Mouse (Mus musculus): ENCODE measurements around the gene Dlgap3.

The Dlgap3 gene

DNA sequence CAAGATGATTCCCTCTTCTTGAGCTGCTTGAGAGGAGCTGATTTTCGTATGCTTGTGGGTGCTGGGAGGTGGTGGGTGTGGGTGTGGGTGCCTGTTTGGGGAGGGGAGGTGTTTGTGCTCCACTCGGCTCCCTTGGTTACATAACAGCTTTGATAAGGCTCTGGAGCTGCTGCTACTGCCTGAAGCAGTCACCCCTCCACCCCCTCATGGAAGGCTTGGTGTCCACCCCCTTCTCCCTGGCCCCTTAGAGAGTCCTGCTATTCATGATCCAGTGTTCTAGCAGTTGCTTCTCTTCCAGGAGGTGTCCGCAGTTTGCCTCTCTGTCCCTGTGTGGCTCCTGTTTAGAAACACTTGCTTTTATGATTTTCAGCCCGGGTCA, 5.9 kb downstream of the Dlgap3 start:
- DNase-seq = no peak

DNA sequence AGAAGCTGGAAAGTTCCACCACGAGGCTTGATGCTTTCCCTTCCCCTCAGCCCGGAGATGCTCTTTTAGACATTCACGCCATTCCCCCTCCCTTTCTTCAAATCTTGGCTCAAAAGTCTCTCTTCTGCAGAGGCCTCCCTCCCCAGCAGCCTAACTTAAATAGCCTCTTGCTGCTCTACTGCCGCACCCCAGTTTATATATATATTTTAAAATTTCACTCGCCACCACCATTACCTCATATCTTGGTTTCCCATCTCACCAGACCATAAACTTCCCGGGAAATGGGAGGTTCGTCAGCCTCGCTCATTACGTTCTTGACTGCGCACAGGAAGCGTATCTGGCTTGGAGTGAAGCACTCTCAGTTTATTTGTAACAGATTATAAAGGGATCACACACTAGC, 9.0 kb downstream of the Dlgap3 start:
- no peak for DNase-seq

DNA sequence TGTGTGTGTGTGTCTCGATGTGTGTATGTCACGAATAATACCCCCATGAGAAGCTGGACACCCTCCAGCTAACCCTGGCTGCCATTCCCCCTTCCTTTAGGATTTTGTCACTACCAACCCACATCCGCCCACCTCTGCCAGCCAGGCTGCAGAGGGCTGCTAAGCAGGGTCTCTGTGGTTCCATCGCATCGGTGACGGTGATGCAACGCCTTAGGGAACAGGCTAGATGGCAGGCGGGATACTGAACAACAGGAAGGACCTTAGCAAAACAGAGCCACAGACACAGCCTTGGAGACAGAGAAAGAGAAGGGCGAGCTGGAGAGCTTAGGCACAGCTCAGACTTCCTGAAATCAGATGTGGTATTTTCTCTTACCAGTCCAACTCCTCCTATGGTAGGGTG, 9.7 kb downstream of the Dlgap3 start:
- no peak for DNase-seq

DNA sequence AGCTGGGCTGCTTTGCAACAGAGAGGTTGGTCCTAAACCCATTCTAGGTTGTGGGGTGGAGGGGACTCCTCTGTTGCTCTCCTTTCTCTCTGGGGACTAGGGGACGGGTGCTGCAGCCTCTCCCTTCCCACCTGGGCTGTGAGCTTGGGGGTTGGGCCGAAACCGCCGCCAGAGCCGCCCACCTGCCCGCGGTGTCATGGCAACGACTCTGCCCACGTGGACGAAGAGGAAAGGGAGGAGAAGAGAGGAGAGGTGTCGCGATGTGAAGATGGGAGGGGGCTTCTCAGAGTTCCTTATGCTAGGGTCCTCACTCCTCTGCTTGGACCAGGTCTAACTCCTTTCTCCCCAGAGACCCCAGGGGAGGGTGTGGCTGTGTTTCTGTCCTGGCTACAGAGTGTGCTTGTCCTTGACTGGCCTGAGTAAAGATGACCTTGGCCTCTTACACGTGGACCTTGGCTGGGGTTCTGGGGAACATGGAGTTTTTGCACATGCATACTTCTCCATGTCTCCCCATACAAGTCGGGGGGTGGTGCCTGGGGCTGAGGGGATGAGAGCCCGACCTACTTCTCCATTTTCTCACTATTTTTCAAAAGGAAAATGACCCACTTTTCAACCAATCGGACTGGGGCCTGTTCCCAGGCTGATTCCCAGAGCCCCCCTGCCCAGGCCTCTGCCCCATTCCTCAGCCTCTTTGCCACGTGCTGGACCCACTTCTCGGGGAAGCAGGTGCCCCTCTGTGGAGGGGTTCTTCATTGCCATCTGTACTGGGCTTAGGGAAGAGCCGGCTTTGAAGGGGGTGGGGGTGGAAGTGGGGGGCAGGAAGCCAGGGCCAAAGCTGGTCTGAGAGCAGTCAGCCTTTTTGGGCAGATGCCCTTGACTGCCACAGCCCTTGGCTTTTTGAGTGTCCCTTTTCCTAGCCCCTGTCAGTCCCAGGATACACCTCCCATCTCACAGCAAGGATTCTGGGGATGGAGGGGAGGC, 10.8 kb downstream of the Dlgap3 start:
- no peak for DNase-seq

DNA sequence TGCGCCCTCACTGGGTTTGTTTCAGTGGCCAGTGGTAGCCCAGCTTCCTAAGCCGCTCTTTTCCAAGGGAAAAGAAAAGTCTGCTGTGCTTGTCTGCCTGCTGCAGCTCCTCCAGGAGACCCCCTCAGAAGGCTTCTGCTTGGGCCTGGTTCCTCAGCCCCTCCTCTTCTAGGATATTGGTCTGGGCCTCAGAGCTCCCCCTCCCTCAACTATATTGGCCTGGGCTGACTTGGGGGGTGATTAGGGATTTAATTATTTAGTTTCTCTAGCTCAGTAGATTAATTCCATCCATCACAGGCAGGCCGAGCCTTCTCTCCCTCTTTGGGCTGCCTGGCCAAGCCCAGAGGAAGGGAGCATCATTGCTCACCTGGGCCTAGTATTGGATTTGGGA, 11.4 kb downstream of the Dlgap3 start:
- DNase-seq = no peak

DNA sequence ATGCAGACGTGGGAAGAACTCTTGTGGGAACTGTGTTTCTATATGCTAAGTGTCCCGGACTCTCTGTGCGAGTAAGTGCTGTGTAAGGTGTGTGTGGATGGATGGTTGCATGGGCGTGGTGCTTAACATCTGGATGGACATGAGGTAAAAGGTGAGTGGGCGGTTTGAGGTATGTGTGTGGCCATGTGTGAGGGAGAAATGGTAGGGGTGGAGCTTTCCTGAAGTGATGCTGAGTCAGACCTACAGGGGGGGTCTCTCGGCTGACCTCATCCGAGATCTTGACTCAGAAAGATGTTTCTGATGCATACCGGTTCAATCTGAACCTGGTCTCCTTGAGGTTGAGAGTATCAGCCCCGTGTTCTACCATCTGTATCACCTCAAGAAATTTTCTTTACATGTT, 12.0 kb downstream of the Dlgap3 start:
- DNase-seq = no peak

DNA sequence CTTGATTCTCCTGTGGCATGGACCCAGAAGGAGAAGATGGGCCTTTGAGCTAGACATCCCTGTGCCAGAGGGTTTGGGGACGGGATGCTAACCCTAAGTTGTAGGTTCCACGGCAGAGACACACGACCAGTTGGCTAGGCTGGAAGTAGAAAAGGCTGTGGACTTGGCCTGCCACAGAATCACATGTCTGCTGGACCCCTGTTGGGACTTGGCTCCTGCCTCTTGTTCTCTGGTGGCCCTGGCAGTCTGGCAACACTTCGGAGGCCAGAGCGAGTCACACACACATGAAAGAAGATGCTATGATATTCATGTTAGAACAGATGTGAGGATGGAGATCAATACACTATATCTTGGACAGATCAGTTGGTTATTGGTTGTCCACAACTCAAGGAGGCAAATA, 14.9 kb downstream of the Dlgap3 start:
- DNase-seq = no peak

DNA sequence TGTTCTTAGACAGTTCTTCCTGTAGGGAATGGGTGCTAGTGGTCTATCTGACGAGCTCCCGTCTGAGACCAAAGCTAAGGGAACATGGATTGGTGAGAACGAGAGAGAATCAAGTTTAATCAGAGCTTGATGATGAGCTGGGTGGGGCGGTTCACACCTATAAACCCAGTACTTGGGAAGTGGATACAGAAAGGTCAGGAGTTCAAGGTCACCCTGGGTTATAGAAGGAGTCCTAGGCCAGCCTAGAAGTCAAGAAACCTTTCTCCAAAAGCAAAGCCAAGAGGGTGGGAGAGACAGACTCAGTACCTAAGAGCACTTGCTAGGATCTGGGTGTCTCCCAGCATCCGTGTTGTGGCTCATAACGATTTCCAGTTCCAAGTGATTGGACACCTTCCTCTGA, 21.9 kb downstream of the Dlgap3 start:
- DNase-seq = no peak

DNA sequence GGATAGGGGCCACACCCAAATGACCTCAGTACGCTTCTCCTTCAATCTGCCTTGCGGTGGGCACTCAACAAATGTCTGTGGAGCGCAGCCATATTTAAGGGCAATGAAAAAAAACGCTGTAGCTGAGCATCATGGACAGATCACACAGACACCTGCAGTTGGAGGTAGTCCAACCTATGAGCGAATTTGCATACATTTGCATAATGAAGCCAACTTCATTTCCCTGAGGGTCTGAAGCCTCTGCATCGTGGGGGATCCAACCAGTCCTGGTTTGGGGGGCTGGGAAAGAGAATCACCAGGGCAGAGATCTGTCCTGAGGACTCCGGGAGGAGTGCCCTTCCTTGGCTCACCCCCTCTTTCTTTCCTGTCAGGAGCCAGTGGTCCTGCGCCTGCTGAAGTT, 23.7 kb downstream of the Dlgap3 start:
- DNase-seq = no peak

DNA sequence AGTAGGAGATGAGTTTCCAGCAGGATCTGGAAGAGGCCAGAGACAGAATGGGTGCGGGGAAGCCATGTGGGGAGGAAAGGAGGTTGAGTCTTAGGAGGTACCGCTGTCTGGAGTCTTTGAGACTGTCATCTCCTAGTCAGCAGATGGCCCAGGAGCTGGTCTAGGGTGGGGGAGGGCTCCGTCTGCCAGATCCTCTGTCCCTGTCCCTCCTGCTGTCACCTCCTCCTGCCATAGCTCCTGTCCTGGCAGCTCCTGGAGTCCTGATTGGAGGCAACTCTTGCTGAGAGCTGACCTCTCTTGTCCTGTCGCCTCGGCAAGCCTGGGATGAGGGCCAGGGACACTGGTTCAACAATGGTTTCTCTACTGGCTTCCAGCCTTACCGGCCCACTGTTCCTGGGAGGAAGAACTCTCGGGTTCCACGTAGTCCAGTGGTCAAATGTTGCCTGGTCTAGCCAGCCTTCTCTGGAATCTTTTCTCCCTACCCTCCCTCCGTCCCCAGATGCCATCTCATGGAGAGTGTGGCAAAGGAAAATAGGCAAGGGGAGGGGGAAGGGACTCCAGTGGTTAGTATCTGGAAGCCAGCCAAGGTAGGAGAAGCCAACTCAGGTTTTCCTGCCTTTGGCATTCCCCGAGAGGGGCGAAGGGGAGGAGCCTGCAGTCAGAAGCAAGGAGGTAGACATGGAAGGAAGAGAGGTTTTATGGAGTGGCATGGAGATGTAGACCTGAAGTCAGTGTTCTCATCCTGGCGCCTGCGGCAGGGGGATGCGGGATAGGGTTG, 24.6 kb downstream of the Dlgap3 start:
- DNase-seq = no peak

DNA sequence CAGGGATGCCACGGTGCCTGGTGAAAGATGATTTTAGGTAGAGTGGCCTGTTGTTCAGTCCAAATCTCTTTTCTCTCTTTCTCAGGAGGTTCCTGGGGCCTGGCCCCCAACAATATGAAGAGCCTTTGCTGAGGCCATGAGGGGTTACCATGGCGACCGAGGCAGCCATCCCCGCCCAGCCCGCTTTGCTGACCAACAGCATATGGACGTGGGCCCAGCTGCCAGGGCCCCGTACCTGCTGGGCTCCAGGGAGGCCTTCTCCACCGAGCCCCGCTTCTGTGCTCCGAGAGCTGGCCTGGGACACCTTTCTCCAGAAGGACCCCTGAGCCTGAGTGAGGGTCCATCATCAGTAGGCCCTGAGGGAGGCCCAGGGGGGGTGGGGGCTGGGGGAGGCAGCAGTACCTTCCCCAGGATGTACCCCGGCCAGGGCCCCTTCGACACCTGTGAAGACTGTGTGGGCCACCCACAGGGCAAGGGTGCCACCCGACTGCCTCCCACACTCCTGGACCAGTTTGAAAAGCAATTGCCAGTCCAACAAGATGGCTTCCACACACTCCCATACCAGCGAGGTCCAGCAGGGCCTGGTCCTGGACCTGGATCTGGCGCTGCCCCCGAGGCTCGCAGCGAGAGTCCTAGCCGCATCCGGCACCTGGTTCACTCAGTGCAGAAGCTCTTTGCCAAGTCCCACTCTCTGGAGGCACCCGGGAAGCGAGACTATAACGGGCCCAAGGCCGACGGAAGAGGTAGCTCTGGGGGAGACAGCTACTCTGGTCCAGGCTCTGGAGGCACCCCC, 25.7 kb downstream of the Dlgap3 start:
- DNase-seq = no peak

DNA sequence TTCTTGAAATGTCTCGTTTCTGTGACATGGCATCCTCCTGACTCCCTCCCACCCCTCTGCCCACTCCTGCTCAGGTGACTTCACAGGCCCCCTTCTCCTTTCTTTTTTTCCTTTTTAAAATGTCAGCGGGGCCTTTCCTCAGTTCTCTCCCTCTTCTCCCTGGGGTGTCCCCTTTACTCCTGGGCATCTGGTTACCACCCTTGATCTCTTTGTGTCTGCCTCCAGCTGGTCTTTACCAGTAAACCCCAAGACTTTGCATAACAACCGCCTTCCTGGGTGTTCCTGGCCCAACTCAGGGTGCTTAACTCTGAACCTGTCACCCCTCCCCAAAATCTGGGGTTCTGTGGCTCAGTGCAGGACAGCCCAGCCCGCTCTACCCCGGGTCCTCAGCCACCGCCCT, 29.6 kb downstream of the Dlgap3 start:
- no peak for DNase-seq

DNA sequence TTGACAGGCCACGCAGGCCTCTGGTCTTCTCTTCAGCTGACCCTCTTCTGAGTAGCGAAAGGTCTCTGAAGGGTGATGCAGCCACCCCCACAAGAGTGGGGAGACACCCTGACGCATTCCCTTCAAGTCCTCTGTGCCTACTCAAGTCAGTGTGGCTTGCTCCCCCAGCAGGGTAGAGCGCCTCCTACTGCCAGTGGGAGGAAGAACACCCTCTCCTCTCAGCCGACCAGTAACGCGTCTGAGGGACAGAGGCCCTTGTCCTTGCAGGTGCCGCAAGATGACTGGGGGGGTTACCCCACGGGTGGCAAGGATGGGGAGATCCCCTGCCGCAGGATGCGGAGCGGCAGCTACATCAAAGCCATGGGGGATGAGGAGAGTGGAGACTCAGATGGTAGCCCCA, 30.4 kb downstream of the Dlgap3 start:
- no peak for DNase-seq

DNA sequence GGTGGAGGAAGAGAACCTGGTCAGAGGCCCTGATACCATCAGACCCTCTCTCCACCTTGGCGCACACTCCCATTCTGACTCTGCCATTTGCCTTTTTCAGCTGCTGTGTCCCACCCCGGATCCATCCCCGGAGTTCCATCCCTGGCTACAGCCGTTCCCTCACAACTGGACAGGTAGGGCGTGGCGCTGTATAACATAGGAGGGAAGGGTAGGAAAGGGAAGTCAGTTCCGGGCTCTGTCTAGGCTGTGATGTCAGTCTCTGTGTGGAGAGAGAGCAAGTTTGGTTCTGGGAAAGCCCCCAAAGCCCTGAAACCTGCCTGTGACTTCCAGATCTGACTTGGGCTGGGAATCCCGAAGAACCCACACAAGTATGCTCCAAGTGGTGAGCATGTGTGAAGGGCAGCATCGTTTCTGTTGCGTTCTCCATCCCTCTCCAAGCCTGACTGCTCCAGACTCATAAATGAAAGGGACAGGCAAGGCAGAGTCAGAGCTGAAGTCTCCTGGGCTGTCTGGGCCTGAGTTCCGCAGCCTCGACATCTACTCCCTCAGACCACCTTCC, 31.2 kb downstream of the Dlgap3 start:
- DNase-seq = no peak

DNA sequence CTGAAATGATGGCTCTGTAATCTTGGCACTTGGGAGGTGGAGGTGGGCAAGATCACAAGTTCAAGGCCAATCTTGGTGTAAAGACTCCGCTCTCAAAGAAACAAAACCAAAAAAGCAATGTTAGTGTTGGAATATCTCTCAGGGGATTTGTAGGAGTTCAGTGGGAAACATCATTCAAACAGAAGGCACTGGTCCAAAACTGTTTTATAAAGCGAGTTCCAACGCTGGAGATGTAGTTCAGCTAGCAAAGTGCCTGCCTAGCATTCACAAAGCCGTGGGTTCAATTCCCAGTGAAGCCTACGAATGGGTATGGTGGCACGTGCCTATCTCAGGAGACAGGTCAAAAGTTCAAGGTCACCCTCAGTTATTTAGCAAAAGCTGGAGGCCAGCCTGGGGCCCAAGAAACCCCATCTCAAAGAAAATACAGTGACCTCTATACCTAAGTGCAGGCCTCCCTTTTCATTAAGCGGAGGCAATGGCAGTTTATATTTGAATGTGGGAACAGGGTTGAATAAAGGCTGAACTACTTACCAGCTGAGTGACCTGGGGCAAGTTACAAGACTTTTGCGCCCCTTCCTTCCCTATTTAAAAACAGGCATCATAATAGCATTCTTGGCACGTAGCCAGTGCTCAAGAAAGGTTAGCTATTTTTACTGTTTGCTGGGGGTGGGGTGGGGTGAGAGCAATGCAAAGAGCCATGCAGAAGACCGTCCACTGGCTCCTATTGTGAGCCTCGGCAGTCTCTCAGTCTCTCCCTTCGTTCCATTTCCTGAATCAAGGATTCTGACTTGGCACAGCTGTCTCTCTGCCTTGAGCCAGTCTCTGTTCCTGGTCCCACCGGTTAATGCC, 32.0 kb downstream of the Dlgap3 start:
- no peak for DNase-seq

DNA sequence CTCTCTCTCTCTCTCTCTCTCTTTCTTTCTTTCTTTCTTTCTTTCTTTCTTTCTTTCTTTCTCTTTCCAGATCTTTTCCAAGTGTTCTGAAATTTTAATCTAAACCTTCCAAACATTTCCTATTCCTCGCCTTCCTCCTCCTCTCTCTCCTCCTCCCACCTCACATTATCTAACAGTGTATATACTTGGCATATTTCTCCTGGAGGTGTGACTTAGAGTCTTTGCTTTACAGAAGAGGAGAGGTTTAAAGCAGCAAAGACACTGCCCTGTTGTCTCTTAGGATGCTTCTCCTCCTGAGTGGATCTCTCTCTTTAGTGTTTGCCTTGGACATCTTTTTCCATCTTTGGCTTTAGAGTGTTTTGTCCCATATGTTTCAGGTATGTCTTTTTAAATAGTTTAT, 34.1 kb downstream of the Dlgap3 start:
- no peak for DNase-seq

DNA sequence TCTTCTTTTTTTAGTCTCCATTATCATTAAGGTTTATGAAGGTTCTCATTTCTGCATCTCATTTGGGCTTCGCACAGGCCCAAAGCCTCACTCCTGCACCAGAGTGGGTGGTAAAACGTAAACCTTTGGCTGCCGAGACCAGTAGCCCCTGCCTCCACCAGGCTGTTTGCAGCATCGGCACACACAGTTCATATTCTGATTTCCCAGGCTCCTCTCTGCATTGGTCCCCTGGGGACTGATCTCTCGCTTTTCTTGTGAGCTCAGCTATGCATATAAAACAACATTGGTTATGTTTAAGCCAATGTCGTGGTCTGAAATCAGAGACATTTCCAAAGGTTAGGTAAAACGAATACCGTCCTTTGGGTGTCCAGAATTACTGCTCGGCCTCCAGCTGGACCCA, 42.3 kb downstream of the Dlgap3 start:
- DNase-seq = no peak

DNA sequence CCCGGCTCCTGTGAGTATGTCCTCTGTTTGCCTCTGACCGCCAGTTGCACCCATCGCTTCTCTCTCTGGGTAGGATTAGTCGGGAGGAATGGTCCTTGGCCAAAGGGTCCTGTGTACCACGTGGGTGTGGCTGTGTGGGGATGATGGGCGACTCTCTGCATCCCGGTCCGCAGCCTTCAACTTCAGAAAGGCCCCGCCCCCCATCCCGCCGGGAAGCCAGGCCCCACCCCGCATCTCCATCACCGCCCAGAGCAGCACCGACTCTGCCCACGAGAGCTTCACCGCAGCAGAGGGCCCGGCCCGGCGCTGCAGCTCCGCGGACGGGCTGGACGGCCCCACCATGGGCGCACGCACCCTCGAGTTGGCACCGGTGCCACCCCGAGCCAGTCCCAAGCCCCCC, 45.5 kb downstream of the Dlgap3 start:
- DNase-seq = no peak

DNA sequence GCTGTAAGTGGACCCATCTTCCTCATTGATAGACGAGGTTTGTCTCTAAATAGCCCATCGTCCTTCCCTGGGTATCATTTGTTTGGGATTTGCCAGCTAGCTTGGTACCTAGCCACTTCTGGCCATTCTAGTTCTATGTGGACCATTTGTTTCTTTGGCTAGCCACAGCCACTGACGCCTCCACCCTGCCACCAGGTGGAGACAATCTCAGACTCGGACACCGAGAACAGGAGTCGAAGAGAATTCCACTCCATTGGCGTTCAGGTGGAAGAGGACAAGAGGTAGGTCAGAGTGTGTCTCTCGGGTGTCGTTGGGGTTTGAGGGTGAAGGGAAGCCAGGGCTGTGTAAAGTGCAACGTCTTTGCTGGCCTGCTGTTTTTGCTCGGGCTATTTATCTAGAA, 46.1 kb downstream of the Dlgap3 start:
- peak in 1 of 2 experiments; percentile 16 for DNase-seq

DNA sequence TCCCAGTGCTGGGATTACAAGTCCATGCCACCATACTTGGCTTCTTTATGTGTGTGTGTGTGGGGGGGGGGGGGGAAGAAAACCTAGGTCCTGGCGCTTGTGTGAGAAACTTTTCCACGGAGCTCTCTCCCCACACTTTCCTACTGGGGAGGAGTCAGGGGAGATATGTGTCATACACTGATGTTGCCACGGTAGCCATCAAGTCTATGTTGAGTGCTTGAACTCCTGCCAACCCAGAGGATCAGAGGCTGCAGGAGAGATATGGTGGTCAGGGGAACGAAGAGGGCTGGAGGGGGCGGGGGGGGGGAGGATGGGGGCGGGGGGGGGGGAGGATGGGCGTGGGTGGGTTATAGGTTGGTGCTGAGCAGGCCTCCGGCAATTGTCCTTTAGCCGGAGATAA, 46.8 kb downstream of the Dlgap3 start:
- DNase-seq = no peak

DNA sequence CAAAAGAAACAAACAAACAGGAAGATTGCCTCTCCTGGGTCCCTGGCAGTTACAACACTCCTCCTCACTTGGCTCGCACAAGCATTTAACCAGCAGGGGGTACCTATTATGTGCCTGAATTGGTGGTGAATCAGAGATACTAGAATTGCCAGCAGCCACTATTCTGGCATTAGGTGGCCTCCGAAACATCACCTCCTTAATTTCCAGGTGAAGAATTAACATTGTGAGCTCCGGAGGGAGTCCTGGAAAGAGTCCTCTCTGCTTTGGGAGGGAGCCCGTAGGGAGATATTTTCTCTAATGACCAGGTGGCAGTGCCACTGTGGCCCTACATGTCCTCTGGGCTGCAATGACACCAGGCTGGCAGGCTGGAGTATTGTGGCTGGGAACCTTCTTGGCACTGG, 47.2 kb downstream of the Dlgap3 start:
- no peak for DNase-seq

DNA sequence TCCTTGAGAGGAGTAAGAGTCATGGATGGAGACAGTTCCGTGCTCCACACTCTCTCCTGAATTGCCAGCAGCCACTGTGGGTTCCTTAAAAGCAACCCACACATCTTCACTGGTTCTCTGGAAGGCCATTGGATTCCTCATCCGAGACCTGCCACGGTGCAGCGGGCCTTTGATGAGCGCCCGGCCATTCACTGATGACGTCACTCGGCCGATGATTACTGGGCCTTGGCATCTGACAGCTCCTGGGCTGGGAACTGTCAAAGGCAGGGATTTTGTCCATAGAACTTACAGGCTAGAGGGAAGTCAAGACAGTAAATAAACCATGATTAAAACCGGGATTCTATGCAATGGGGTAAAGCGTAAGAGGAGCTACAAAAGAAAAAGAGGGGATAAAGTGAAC, 48.0 kb downstream of the Dlgap3 start:
- no peak for DNase-seq
